Mouse (Mus musculus) layer of hippocampus, adult 9-11 months (tissue): Measurements from ENCODE around the gene Myom1.

Experiments
- DNase-seq: peaks from one replicate; pipeline ENCODE4 v3.0.0; 2022

Gene Myom1

DNA sequence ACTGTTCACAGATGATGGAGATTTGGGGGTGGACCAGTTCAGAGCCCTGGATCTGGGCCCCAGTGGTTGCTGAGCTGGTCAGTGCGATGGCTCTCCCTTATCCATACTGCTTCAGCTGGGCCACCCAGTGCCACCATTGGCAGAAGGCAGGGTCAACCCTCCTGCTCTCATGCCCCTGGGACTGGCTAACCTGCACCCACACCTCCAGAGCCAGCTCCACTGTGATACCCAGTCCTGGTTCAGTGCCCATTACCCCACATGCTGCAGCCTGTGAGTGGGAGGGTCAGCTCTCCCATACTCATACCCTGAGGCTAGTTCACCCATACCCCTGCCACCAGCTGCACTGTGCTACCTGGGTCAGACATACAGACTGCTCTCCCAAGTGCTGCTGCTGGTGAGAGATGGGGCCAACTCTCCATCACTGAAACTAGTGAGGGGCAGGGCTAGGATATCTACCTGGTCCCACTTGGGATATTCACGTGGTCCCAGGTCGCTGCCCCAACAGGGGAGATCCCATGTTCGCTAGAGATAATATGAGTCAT lies 15.1 kb downstream of the Myom1 start:
- DNase-seq: no peak

DNA sequence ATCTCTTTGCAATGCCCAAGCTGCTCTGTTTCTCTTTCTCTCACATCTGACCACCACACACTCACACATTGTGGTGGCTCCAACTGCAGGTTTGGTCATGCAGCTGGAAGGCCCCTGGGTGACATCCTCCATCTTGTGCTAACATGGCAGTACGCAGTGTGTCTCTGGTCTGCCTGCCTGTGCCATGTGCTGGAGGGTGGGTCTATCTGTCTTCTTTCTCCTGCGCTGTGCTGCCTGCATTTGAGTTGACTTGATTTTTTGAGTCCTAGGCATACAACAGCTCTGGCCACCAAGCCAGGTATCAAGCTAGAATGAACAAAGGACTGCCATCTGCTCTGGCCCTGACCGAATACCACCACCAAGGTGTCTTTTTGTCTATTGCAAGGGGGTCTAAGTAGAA lies 15.7 kb downstream of the Myom1 start:
- DNase-seq: no peak

DNA sequence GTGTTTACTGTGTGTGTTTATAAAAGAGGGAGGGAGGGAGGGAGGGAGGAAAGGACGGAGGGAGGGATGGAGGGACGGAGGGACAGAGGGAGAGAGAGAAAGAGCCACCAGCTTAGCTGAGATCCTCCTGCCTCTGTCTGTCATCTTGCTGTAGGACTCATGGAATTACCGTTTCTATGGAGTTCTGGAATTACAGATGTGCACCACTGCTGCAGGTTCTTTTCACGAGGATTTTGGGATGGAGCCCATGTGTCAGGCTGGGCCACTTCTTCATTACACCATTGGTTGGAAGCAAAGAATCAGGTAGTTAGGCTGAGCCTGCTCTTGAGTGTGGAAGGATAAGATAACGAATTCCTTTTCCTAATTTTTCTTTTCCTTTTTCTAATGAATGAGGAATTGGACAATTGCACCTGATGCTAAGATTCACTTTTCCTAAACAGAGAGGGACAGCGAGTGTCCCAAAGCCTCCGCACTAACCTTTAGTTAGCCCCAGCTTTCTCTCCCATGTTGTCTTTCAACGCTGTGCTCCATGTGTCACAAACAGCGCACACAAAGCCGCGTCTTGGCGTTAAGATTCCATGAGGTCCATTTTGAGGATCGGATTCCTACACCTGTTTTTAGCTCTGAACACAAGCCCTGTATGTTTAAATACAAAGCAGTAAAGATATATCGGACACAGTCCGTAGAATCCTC lies 16.3 kb downstream of the Myom1 start:
- no peak for DNase-seq

DNA sequence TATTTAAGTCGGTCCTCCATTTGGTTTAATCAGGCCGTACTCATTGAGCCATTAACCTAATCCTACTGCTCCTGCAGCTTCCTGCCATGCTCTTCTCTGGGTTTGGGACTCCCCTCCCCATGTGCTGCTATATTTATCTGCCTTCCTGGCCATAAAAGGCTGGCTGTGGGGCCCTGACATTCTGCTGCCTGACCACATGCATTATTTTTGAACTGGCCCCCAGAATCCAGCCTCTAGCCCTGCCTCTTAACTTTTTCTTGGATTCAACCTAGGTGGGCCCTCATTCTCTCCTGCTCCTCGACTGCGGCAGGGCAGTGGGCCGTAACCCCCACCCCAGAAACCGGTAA lies 16.8 kb downstream of the Myom1 start:
- no peak for DNase-seq

DNA sequence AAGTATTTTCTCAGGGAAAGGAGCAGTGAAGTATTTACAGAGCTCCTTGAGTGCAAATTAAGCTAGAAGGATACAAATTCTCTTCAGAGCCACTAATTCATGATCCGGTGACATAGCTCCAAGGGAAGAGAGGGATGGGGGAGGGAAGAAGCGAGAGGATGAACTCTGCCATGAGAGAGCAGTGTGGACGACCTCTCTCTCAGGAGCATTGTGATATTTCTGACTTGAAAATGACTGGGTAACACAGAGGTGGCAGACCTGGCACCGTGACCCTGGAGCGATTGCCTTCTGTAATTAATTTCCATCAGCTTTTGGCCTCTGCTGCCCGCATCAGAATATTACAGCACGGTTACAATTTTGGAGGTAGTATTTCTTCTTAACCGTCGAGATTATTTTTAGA lies 17.4 kb downstream of the Myom1 start:
- DNase-seq: no peak

DNA sequence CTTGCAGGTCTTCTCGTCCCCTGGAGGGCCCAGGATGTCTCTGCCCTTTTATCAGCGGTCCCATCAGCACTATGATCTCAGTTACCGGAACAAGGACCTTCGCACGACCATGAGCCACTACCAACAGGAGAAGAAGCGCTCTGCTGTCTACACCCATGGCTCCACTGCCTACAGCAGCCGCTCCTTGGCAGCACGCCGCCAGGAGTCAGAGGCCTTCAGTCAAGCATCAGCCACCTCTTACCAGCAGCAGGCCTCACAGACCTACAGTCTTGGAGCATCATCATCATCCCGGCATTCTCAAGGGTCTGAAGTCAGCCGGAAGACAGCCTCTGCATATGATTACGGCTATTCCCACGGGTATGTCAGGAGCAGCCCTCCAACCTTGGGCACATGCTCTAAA lies 20.4 kb downstream of the Myom1 start:
- DNase-seq: no peak

DNA sequence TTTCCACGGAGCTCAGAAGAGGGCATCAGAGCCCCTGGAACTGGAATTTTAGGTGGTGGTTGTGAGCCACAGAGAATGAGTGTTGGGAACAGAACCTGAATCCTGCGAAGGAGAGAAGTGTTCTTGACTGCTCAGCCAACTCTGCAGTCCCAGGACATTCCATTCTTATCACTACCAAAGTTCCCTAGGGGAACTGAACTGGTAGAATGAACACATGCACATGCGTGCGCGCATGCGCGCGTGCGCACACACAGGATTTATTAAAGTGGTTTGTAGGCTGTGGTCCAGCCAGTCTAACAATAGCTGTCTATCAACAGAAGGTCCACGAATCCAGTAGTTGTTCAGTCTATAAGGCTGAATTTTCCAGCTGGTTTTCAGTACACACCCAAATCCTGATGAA lies 21.6 kb downstream of the Myom1 start:
- no peak for DNase-seq

DNA sequence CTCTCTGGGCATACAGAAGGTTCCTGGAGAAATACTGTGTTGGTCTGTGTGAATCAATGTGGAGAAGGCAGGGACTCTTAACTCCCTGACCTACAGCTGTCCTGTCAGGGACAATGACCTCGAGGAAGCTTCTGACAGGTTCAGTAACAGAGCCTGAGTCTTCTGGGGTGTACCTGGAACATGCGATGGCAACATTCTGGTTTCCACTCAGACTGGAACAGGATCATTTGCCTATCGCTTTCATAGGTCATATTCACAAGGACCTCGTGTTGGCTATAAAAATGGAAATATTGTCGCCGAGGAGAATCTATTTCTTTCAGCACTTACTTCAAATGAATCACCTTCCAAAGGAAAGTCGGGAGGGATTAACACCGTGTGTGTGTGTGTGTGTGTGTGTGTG lies 23.5 kb downstream of the Myom1 start:
- DNase-seq: no peak

DNA sequence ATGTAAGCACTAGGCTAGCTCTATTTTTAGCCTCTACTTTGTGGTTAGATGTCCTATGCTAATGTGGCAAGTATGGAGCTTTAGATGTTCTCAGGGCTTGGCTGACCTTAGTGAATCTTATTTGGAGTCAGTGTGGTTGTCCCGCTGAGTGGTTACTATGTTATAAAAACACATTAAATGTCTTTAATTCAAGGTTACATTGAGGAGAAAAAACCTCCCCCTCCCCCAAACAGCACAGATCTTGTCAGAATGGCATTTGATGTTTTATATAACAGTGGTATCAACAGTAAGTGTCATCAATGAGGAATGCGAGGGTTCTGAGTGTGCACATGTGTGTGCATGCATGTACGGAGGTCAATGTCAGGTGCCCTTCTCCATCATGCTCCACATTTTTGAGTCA lies 24.8 kb downstream of the Myom1 start:
- no peak for DNase-seq

DNA sequence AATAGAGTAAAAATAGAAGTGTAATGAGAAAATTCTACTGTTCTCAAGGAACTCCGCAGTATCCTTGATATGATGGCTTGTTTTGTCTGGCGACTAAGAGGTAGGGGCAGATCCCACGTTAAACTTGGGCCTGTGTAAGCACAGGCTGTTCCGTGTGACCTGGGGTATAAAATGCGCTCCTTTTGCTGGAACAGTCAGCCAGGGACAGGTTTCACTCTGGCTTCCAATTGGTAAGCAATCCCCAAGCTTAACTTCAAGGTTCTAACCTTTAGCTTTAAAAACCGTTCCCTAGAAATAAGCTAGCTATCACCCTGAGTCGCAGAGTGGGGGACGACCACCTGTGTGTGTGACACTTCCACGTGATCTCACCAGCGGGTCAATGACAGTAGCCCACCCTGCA lies 30.3 kb downstream of the Myom1 start:
- DNase-seq: no peak

DNA sequence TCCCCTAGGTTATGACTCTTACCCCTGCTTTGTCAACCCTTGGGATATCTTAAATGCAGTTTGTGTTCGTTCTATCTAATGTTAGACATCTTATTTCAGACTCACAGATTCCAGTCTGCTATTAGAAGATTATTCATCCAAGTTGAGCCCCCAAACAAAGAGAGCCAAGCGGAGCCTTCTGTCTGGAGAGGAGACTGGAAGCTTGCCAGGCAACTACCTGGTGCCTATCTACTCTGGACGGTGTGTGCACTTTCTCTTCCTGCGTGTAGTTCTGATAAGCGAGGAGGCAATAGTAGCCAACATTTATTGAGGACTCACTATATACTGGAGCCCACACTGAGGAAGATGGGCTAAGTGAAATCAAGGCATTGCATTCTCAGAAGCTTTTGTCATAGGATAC lies 32.0 kb downstream of the Myom1 start:
- DNase-seq: no peak

DNA sequence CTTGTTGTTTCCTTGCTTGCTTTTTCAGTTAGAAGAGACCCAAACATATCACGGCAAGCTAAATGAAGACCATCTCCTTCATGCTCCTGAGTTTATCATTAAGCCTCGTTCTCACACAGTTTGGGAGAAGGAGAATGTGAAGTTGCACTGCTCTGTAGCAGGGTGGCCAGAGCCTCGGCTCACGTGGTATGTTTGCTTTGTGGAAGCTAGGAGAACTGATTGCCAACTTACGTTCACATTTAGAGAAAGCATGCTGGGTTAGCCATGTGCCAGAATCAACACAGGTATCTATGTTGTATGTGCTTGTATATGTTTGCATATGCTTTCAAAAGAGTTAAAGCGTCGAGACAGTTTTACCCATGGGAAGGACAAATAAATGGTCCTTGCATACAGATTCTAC lies 34.8 kb downstream of the Myom1 start:
- no peak for DNase-seq

DNA sequence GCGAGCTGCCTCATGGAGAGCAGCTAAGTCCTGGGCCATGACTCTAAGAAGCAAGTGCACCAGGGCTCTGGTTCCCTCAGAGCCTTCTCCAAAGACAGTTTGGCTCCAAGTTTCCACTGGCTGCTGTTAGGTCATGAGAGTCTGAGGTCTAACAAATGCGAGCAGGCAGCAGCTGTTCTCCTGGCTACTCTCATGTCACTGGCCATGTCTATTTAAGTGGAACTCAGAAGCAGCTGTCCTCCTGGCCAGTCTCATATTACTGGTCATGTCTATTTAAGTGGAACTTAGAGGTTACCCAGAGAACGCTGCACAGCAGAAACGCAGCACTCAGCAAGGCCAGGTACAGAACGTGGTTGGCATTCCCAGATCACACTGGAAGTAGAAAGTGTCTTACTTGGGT lies 36.4 kb downstream of the Myom1 start:
- DNase-seq: no peak

DNA sequence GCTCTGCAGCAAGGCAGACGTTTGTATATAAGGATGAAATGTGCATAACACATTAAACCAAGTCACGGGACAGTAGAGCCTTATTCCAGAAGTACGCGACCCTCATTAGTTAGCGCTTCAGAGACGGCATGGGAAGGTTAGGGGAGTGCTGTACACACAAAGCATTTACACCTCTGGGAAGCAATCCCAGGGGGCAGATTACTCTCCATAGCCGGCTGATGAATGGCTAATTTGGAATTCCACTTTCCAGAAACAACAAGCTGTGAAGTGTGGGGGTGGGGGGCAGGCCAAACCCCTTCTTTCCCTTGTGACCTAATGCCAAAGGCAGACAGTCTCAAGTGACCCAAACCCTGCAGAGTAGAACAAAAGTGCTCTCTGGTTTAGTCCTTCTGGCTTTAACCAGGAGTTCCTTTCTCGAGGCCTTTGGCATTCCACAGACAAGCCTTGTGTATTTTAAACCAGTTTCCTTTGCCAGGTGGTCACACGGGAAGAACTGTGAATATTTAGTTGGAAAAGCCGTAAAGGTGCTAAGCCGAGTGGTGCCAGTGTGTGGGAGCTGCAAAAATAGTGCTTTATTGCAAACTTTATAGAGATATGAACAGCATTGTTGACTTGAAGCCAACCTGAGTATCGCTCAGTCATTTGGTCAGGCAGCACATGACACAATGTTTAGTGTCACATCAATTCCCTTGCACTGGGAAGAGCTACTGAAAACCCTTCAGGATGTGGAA lies 37.6 kb downstream of the Myom1 start:
- no peak for DNase-seq

DNA sequence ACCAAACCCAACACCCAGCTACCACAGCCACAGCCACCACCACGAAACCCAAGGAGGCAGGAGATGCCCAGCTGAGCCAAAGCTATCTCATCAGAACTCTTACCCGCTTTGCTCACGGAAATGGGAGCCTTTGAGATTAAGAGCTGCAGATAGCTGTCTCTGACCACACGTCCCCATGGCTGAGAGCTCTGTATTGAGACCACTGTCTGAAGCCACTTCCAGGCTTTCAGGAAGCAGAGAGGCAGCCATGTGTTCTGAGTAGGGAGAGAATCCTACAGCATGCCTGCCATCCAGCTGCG lies 38.1 kb downstream of the Myom1 start:
- no peak for DNase-seq

DNA sequence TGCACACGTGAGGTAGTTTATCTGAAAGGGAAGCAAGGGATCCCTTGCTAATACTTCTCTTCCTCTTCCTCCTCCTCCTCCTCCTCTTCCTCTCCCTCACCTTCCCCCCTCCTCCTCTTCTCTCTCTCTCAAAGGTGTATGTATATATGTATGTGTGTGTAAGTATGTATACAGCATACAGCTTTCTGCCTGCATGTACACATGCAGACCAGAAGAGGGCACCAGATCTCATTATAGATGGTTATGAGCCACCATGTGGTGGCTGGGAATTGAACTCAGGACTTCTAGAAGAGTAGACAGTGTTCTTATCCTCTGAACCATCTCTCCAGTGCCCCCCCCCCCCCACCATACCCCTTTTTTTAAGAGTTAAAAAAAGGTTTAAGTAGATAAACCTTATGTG lies 40.2 kb downstream of the Myom1 start:
- DNase-seq: no peak

DNA sequence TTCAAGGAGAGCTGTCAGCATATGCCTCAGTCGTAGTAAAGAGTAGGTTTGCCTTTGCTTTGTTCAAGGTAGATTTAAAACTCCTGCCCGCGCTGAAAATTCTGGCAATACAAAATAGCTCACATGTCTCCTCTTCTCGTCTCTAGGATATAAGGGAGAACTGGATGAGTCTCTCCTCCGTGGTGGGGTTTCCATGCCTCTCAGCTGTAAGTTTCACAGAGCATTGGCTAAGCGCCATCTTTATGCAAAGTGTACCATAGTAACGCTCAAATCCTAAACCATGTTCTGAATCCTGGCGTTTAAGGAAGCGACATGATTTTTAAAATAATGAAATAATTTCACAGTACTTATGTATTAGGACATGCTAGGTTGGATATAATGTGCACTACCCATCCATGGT lies 43.2 kb downstream of the Myom1 start:
- no peak for DNase-seq

DNA sequence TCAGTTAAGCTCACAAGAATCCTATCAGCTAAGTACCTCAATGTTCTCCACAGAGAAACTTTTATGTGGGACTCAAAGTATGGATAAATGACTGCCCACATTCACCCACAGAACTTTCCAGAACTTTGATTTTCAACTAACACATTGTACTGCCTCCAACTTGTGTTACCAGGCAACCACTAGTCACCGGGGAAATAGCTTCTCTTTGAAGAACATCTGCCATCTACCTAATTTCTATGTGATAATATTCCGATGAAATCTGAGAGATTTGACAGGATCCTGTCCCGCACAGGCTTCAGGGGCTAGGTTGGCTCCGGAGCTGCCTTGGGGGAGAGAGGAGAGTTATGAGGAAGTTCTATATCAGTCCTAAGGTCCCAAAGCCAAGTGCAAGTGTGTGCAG lies 44.4 kb downstream of the Myom1 start:
- DNase-seq: no peak

DNA sequence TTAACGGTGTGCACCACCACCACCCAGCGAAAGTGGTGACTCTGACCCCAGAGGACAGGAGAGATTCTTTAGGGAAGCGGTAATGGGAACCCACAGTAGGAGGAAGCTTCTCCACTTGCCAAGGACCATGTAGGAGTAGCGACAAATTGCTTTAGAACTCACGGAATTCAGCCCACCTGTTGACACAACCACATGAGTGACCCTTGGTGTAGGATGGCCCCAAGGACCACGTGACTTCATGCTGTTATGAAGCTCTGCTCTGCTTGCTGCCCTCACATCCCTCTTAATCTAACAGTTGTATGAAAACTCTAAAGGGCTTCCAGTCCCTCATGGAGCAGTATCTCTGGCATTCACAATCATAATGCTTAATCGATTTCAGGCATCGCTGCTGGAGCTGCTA lies 46.9 kb downstream of the Myom1 start:
- no peak for DNase-seq

DNA sequence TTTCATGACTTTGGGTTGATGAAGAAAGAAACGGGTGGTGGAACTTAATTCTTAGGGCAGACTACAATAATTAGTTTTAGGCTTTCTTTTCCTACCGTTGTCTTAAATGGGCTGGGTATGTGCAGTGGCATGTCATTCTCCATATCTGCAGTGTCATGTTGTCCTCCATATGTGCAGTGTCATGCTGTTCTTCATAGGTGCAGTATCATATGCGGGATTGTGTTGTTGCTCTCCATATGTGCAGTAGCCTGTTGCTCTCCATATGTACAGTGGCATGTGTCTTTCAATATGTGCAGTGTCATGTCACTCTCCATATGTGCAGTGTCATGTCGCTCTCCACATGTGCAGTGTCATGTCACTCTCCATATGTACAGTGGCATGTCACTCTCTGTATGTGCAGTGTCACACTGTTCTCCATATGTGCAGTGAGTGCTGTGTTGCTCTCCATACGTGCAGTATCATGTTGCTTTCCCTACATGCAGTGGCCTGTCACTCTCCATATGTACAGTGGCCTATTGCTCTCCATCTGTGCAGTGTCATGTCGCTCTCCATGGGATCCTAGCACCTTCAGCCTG lies 50.8 kb downstream of the Myom1 start:
- no peak for DNase-seq

DNA sequence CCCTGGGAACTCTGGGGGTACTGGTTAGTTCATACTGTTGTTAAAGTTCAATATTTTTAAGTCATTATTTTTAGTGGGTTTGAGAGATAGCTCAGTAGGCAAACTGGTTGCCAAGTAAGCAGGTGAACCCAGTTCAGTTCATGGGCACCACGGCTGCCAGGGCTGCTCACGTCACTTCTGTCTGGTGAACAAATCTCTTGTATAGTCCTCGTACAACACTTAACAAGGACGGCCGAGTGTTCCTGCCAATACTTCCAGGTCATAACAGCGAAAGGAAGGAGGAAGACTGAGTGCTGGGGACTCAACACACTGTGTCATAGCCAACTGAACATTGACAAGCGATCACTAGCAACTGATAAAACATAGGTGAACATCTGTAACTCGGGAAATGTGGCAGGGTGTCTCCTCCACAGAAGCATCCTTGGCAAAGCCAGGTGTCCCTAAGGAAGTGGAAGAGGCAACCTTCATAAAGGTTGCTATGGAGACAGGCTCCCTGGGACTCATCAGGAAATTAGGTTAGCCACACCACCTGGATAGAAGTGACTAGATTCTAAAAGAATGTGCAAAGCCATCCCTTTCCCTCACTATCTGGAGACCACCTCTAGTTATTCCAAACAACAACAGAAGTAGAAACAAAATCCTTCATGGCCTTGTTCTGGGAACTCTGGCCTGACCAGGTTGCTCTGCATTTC lies 52.9 kb downstream of the Myom1 start:
- no peak for DNase-seq

DNA sequence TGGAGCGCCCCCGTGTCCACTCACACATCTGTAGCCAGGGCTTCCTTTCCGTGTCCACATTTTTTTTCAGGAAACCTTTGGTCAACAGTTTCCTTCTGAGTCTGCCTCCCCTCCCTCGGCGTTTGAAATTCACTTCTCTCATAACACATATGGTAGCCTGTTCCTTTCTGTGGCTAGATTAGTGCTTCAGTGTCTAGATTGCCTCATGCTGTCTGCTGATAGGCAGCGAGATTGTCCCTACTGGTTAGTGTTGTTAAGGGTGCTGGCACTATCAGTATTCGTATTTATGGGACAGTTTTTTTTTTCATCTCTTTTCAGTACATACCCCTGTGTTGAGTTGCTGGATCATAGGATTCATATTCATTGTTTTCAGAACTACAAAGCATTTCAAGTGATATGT lies 54.0 kb downstream of the Myom1 start:
- no peak for DNase-seq

DNA sequence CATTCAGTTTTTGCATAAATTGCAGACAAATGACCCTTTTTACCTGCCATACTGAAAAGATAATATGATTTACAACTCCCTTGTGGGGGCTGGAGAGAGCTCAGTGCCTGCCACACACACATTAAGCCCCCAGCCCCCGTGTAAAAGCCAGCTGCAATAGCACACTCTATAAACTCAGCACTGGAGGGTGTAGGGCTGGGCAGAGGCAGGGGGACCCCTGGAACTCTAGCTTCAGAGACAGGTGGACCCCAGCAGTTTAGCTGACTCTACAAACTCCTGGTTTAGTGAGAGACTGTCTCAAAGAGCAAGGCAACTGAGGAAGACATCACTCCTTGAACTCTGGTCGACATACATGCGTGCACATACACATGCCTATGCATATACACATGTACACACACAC lies 55.3 kb downstream of the Myom1 start:
- DNase-seq: no peak

DNA sequence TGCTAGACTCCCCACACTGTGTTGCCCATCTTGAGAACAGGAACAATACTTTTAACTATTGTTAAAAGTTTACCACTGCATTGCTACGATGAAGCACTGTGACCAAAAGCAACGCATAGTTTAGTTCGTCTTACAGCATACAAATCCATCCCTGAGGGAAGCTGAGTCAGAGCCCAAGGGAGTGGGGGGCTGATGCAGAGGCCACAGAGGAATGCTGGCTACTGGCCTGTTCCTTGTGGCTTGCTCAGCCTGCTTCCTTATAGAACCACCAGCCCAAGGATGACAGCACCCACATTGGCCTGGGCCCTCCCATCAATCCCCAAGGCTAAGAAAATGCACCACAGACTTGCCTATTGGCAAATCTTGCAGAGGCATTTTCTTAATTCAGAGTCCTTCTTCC lies 56.8 kb downstream of the Myom1 start:
- DNase-seq: no peak
